Mouse (Mus musculus): ENCODE data around the gene Drc3.
"Not testable (repeated sequence)": the region's sequence is repeated elsewhere in the genome, so short reads cannot be mapped to it uniquely, and the experiment has no call there.

Gene Drc3

GRCm38 (mm10) chr11:60397172-60397571, 44.0 kb downstream of the Drc3 start:
- DNase-seq = no peak

GRCm38 (mm10) chr11:60406606-60407005, 53.5 kb downstream of the Drc3 start:
- no peak for DNase-seq

GRCm38 (mm10) chr11:60412173-60412572, 59.0 kb downstream of the Drc3 start:
- DNase-seq = peak; percentile 72 to 74

DNA sequence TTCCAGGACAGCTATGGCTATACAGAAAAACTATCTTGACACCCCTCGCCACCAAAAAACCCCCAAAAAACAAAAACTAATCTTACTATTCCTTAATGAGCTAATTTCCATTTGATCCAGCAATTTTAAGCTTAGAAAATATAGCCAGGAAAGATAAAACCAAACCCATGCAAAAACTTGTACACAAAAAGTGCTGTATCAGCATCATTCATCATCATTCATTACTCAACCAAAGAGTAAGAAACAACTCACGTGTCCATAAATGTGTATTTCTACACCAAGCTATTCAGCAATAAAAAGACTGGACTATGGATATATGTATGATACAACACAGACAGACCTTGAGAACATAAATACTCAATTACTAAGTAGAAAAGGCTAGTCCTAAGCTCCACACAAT, 59.8 kb downstream of the Drc3 start:
- no peak for DNase-seq

GRCm38 (mm10) chr11:60416590-60416962, 63.4 kb downstream of the Drc3 start:
- no peak for DNase-seq

DNA sequence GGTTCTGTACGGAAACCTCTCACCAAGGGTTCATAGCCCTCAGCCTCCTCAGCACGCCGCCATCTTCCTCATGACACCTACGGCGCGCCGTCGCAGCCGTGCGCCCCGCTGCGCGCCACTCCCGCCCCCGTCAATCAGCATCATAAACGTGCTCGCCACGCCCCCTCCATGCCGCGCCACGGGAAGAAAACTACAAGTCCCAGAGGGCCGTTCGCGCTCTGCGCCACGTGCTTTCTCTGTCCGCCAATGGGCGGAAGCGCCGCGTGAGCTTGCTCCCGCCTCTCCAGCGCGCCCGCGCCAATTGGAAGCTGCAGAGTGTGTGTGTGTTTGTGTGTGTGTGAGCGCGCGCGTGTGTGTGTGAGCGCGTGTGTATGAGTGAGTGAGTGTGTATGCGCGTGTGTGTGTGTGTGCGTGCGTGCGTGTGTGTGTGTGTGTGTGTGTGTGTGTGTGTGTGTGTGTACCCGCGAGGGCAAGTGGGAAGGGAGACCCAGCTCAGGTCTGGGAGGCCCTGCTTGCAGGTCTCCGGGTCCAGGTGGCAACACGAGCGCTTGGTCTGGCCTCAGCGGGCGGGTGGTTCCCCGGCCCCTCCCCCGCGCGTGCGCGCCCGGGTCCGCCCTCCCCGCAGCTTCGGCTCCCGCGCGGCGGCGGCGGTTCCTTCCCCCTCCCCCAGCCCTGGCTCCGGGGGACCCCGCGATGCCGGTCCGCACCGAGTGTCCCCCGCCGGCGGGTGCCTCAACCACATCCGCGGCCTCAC, 64.0 kb downstream of the Drc3 start, which contains the start of gene Gid4:
Gid4 (plus strand) TSS at position 183 of the 754 bp plus-strand sequence.
- peak; percentile 99 to 100 for DNase-seq

- DNase-seq = no peak
These were observed 64.8 kb downstream of the Drc3 start, which contains the start of gene Atpaf2 for GRCm38 (mm10) chr11:60417717-60418472. Gene Atpaf2, minus strand, starts transcription at chr11:60418457.

GRCm38 (mm10) chr11:60418473-60418803, 65.3 kb downstream of the Drc3 start:
- peak; percentile 11 to 27 for DNase-seq

GRCm38 (mm10) chr11:60422046-60422668, 69.0 kb downstream of the Drc3 start:
- DNase-seq = no peak

DNA sequence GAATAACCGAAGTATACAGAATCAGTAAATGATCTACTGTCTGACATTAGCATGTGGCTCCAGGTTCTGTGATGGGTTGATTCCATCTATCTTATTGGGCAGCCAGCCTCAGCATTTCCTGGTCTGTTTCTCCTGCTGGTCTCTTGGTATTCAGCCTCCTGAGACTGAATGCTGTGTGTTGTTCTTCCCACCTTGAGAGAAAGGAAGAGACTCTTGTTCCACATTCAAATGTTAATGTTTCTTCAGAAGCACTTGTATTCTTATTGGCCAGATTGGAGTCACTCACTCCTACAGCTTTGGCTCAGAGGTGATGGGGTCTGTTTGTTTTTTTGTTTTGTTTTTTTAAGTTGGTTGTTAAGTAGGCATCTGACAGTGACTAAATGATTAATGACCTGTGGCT, 69.9 kb downstream of the Drc3 start:
- DNase-seq = no peak

- no peak for DNase-seq
These were observed 73.3 kb downstream of the Drc3 start for GRCm38 (mm10) chr11:60426417-60426816.

GRCm38 (mm10) chr11:60427628-60428027, 74.5 kb downstream of the Drc3 start:
- no peak for DNase-seq

DNA sequence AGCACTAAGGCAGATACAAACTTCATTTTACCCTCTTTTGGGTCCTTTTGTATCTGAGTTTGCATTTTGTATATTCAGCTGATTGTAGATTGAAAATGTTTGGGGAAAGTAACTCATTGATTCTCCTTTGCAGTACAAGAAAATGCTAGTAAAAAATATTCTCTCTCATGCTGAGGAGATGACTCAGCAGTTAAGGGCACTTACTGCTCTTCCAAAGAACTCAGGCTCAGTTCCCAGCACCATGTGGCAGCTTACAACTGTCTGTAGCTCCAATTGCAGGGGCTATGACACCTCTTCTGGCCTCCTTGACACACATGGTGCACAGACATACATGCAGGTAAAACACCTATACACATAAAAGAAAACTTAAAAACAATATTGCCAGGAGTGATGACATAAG, 80.4 kb downstream of the Drc3 start:
- DNase-seq = no peak

DNA sequence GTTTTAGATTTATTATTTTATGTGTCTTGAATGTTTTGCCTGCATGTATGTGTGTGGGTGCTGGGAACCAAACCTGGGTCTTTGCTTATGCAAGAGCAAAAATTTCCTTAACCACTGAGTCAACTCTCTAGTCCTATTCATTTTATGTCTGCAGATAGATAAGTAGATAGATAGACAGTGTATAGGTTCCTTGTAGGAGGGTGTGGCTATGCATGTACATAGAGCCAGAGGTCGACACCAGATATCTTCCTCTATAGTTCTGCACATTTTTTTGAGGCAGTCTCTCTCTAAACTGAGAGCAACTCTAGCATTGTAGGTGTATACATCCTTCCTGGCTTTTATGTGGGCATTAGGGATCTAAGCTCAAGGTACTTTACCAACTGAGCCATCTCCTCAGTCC, 82.0 kb downstream of the Drc3 start:
- no peak for DNase-seq

- no peak for DNase-seq
These were observed 83.5 kb downstream of the Drc3 start for GRCm38 (mm10) chr11:60436618-60437017.

DNA sequence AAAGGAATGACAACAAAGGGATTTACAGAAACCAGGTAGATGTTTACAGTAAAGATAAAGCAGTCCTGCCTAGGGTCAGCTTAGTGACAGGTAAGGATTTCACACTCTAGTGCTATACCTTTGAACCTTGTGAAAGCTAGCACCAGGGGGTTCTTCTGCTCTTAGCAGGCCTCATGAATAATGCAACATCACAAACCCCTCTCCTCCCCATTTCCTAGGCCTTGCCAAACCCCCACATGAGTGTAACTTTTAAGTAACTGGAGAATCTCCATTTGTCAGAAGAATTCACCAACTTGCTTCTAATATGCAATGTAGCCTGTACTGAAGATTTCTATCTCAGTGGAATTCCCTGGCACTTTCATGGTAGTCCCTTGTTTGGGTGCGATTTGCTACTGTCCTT, 86.5 kb downstream of the Drc3 start:
- DNase-seq = not testable (repeated sequence)

DNA sequence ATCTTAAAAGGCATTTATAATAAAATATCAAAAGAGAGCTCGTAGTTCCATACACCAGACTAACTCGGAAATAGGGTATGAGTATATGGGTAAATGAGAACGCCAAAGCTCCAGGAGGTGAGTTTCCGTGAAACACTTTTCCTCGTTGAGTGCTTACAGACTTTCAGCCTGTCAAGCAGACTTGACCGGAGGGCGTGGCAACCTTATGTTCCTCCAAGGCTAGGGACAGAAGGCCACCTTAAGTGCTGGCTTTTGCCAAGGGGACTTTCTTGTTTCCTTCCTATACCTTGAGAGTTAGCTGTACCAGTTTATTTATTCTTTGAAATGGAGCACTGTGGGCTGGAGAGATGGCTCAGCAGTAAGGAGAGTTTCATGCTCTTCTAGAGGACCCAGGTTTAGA, 87.0 kb downstream of the Drc3 start:
- DNase-seq = peak in 1 of 2 experiments; percentile 8

DNA sequence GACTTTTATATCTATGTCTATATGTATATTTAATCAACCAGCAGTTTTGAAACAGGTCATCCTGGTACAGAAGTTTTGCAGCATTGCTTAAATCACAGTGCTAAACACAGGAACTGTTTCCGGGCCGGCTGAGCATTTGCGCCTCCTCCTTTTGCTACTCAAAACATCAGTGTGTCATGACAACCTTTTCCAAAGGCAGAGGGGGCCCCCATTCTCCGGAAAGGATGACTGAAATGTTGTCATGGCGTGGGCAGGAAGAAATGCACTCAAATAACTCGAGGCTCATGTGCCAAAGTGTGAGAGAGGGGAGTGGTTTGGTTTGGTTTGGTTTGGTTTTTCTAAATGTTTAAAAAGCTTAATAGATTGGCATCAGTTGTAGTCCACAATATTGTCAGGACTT, 89.8 kb downstream of the Drc3 start:
- DNase-seq = no peak

Data from kidney, postnatal 4 days (tissue).